Mouse (Mus musculus) frontal cortex, postnatal 36 days (tissue): ENCODE results near the gene Tesk1.
A peak's percentile ranks its signal among the peaks of the same experiment; 100 is the strongest.

Experiments used
- DNase-seq, 2 experiments: peaks; one replicate each; pipeline ENCODE4 v3.0.0; 2022; ENCODE audit warnings: low spot score in 2 of 2

The Tesk1 gene

DNA sequence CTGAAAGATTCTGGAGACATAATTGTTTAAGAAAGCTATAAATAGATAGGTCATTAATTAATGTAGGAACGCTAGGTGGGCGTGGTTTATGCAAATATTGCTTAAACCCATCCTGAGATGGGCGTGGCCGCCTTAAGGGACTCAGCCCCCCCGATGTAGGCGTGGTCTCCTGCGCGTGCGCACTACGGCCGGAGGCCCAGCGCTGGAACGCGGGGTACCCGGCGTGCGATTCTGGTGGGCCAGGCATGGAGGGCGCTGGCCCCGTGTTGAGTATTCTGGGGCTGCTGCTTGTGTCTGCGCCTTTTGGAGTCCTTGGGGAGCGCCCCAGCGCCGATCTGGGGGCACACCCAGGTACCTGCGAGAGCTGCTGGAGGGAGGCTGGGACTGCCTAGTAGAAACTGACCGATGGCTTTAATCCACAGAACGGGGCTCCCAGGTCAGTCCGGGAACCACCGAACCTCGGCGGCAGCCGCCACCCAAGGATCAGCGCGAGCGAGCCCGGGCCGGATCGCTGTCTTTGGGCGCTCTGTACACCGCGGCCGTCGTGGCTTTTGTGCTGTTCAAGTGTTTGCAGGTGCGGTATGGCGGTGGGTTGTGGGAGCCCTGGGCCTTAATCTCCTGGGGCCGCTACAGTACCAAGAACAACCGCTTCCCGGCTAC lies 51.6 kb downstream of the Tesk1 start:
- peak; percentile 97 for DNase-seq

DNA sequence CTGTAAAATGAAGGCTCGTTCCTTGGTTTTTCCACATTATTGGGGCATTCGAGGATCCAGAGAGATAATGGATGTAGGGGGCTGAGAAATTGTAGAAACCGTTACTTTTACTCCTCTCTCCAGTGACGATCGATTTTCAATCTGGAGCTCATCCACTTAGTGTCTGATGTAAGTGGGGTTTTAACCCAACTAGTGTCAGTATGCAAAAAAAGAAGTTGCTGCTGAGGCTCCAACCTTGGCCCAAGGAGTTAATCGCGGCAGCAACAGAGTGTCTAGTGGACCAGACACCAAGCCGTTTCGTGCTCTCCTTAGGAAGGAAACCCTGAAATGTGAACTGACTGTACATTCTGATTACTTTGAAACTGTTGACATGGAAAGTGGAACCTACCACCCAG lies 52.1 kb downstream of the Tesk1 start:
- DNase-seq, result no peak

GRCm38 (mm10) chr4:43496587-43496986 lies 54.8 kb downstream of the Tesk1 start:
- DNase-seq, result no peak

GRCm38 (mm10) chr4:43497405-43497804 lies 55.7 kb downstream of the Tesk1 start:
- DNase-seq, result no peak
